Mouse (Mus musculus): ENCODE results near the gene Ptbp1. TPM values are rescaled to one million over a fixed set of nuclear protein-coding genes. Genes with fewer than 3 reads are reported as not detected.

Ptbp1 gene
- 299 and 325 TPM in 2 replicates for polyA plus RNA-seq (2015; fragmentation: Nextera tagmentation; extraction: Ambion mirVana)

GRCm38 (mm10) chr10:79853860-79854795 is at the start of gene Ptbp1:
Gene Ptbp1 (plus strand): TSS chr10:79854427.
- H3K9me3 ChIP-seq (replicated peaks): no peaks in the 10 kb centered on the region
- peak; percentile 92 for ATAC-seq (ENCODE audit: insufficient number of reproducible peaks, low FRiP score, low TSS enrichment, low read depth)
- no peaks in the 10 kb centered on the region for H3K27me3 ChIP-seq
- peak within 1 kb of the TSS; percentile 97 for H3K4me3 ChIP-seq (replicated peaks)
- H3K4me1 ChIP-seq: peaks cover 62% of the 10 kb centered on the region
- peak within 1 kb of the TSS; percentile 100 for H3K27ac ChIP-seq (replicated peaks)
- peaks cover 20% of the 10 kb centered on the region for H3K36me3 ChIP-seq
- peak within 1 kb of the TSS; percentile 91 for H3K4me2 ChIP-seq (replicated peaks)
- peak within 1 kb of the TSS; percentile 100 for H3K9ac ChIP-seq
- under 1% methylated on average over 75 of the region's 75 CpGs for WGBS

- H3K36me3 ChIP-seq: peaks cover 19% of the 10 kb centered on the region
- no peak overlapping the region for H3K4me2 ChIP-seq (replicated peaks)
- H3K4me3 ChIP-seq (replicated peaks): no peak overlapping the region
- no peak for ATAC-seq (ENCODE audit: insufficient number of reproducible peaks, low FRiP score, low TSS enrichment, low read depth)
- no peaks in the 10 kb centered on the region for H3K27me3 ChIP-seq
- no peak overlapping the region for H3K9ac ChIP-seq
- WGBS: 55% methylated on average over 11 of the region's 11 CpGs
- H3K27ac ChIP-seq (replicated peaks): no peak overlapping the region
- H3K9me3 ChIP-seq (replicated peaks): no peaks in the 10 kb centered on the region
- H3K4me1 ChIP-seq: peaks cover 34% of the 10 kb centered on the region
Measured at GRCm38 (mm10) chr10:79805636-79806035, 48.6 kb upstream of the Ptbp1 start.

DNA sequence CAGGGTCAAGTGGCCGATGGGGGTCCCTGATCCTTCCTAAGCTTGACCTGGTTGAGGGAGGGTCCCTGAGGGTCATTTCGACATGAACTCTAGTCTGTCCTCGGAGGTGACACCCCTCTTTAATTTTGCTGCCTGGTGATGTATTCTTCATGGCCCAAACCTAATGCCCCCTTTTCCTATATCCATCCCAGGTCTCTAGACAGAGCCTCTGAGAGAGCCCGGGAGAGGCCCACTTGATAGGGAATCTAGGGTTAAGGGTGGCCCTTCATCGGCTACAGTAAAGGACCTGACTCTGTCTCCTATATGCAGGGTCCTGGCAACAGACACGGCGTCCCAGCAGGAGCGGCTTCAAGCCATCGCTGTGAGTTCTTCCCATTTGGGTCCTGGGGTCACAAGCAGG is 47.9 kb upstream of the Ptbp1 start:
- Histone ChIP-seq H3K27ac (replicated peaks) (no peak overlapping the region), H3K9ac (no peak overlapping the region), H3K4me1 (peaks cover 31% of the 10 kb centered on the region), H3K27me3 (no peaks in the 10 kb centered on the region), H3K4me3 (replicated peaks) (no peak overlapping the region), H3K4me2 (replicated peaks) (no peak overlapping the region), H3K36me3 (peaks cover 24% of the 10 kb centered on the region), H3K9me3 (replicated peaks) (no peaks in the 10 kb centered on the region)
- ATAC-seq (ENCODE audit: insufficient number of reproducible peaks, low FRiP score, low TSS enrichment, low read depth): no peak
- WGBS: 85% methylated on average over 9 of the region's 9 CpGs

- Histone ChIP-seq H3K9ac (no peak overlapping the region), H3K27ac (replicated peaks) (no peak overlapping the region), H3K4me2 (replicated peaks) (no peak overlapping the region), H3K36me3 (peaks cover 28% of the 10 kb centered on the region), H3K27me3 (no peaks in the 10 kb centered on the region), H3K4me1 (peaks cover 28% of the 10 kb centered on the region), H3K4me3 (replicated peaks) (no peak overlapping the region), H3K9me3 (replicated peaks) (no peaks in the 10 kb centered on the region)
- no peak for ATAC-seq (ENCODE audit: insufficient number of reproducible peaks, low FRiP score, low TSS enrichment, low read depth)
- 75% methylated on average over 10 of the region's 10 CpGs for WGBS
Measured at GRCm38 (mm10) chr10:79806972-79807371, 47.3 kb upstream of the Ptbp1 start.

DNA sequence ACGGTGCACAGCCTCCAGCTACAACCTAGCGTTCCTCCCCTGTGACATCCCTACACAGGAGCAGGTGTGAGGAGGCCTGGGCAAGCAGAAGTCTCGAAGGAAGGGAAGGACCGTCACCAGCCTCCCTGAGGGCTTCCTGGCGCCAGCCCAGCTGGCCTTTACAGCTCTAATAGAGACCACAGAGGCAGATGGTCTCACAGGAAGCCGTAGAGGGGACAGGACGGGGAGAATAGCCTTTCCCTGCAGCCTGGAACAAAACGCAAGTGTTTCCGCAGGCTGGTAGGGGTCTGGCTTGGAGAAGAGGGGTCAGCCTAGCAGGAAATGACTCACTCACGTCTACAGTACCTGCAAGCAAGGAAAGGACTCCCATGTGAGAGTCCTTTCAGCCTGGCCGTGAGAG is 46.4 kb upstream of the Ptbp1 start:
- Histone ChIP-seq H3K36me3 (peaks cover 28% of the 10 kb centered on the region), H3K9me3 (replicated peaks) (no peaks in the 10 kb centered on the region), H3K4me2 (replicated peaks) (no peak overlapping the region), H3K9ac (no peak overlapping the region), H3K4me3 (replicated peaks) (no peak overlapping the region), H3K27ac (replicated peaks) (peak overlapping the region; percentile 55; the same call in 1 of the 2 replicates), H3K4me1 (peaks cover 19% of the 10 kb centered on the region), H3K27me3 (no peaks in the 10 kb centered on the region)
- 0 out of 2 replicates have a peak, but pooled peaks have one; percentile 20 for ATAC-seq (ENCODE audit: insufficient number of reproducible peaks, low FRiP score, low TSS enrichment, low read depth)
- 47% methylated on average over 11 of the region's 11 CpGs for WGBS

DNA sequence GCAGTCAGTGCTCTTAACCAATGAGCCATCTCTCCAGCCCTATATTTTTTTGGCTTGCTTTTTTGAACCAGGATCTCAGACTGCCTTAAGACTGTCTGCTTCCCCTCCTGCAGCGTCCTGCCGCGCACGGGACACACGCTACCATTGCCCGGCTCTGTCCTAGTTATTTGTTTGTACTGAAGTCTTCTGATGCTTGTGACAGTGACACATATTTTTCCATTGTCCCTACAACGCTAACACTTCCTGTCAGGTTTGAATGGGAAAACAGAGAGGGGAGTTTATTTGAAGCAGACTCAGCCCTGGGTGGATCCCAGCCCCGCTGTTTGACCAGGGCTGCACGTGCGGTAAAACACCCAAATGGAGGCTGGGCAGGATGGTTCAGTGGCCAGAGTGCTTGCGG is 45.5 kb upstream of the Ptbp1 start:
- H3K27me3 ChIP-seq: no peaks in the 10 kb centered on the region
- H3K9me3 ChIP-seq (replicated peaks): no peaks in the 10 kb centered on the region
- no peak overlapping the region for H3K4me2 ChIP-seq (replicated peaks)
- H3K27ac ChIP-seq (replicated peaks): peak overlapping the region; percentile 55; the same call in 1 of the 2 replicates
- H3K9ac ChIP-seq: no peak overlapping the region
- peaks cover 28% of the 10 kb centered on the region for H3K36me3 ChIP-seq
- 86% methylated on average over 11 of the region's 11 CpGs for WGBS
- H3K4me1 ChIP-seq: peaks cover 11% of the 10 kb centered on the region
- H3K4me3 ChIP-seq (replicated peaks): no peak overlapping the region
- ATAC-seq (ENCODE audit: insufficient number of reproducible peaks, low FRiP score, low TSS enrichment, low read depth): no peak

GRCm38 (mm10) chr10:79811736-79812637 is 42.2 kb upstream of the Ptbp1 start:
- peaks cover 49% of the 10 kb centered on the region for H3K36me3 ChIP-seq
- WGBS: 33% methylated on average over 15 of the region's 15 CpGs
- no peak for ATAC-seq (ENCODE audit: insufficient number of reproducible peaks, low FRiP score, low TSS enrichment, low read depth)
- H3K9me3 ChIP-seq (replicated peaks): no peaks in the 10 kb centered on the region
- no peak overlapping the region for H3K4me2 ChIP-seq (replicated peaks)
- no peak overlapping the region for H3K27ac ChIP-seq (replicated peaks)
- no peak overlapping the region for H3K4me3 ChIP-seq (replicated peaks)
- no peak overlapping the region for H3K9ac ChIP-seq
- H3K27me3 ChIP-seq: no peaks in the 10 kb centered on the region
- peaks cover 1% of the 10 kb centered on the region; the same call in 1 of the 2 replicates for H3K4me1 ChIP-seq

DNA sequence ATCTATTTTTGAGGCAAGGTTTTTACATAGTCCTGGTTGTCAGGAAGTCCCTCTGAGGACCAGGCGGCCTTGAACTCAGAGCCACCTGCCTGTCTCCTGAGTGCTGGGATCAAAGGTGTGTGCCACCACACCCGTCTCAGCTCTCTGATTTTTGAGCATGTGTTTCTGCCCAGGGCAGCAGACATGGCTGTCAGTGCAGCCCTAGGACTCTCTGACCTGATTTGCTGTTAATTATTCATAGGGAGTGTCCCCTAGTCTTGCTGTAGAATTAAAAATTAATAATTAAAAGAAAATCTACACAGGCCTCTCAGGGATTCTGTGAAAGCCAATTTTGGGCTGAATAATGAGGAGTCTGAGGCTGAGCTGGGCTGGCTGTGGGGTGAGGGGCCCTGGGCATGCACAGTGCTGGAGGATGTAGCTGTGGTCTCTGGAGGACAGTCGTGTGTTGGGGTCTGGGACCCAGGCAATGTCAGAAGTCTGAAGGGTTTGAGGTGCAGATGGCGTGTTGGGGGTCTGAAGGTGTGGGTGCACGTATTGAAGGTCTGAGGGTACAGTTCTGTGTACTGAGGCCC is 39.9 kb upstream of the Ptbp1 start:
- peaks cover 7% of the 10 kb centered on the region for H3K4me1 ChIP-seq
- no peak overlapping the region for H3K4me2 ChIP-seq (replicated peaks)
- H3K27ac ChIP-seq (replicated peaks): no peak overlapping the region
- no peak overlapping the region for H3K9ac ChIP-seq
- H3K9me3 ChIP-seq (replicated peaks): no peaks in the 10 kb centered on the region
- no peaks in the 10 kb centered on the region for H3K27me3 ChIP-seq
- H3K36me3 ChIP-seq: peaks cover 44% of the 10 kb centered on the region
- no peak overlapping the region for H3K4me3 ChIP-seq (replicated peaks)
- 82% methylated on average over 5 of the region's 5 CpGs for WGBS
- ATAC-seq (ENCODE audit: insufficient number of reproducible peaks, low FRiP score, low TSS enrichment, low read depth): no peak

- no peaks in the 10 kb centered on the region for H3K27me3 ChIP-seq
Measured at GRCm38 (mm10) chr10:79815671-79816494, 38.3 kb upstream of the Ptbp1 start.

GRCm38 (mm10) chr10:79817111-79817510 is 37.1 kb upstream of the Ptbp1 start:
- H3K9me3 ChIP-seq (replicated peaks): no peaks in the 10 kb centered on the region
- H3K4me3 ChIP-seq (replicated peaks): no peak overlapping the region
- no peak overlapping the region for H3K4me2 ChIP-seq (replicated peaks)
- peaks cover 16% of the 10 kb centered on the region for H3K4me1 ChIP-seq
- H3K36me3 ChIP-seq: peaks cover 39% of the 10 kb centered on the region
- H3K9ac ChIP-seq: no peak overlapping the region
- H3K27ac ChIP-seq (replicated peaks): 0 out of 2 replicates have a peak overlapping the region, but pooled peaks have one; percentile 19
- 75% methylated on average over 2 of the region's 2 CpGs for WGBS
- no peaks in the 10 kb centered on the region for H3K27me3 ChIP-seq
- ATAC-seq (ENCODE audit: insufficient number of reproducible peaks, low FRiP score, low TSS enrichment, low read depth): no peak

More at GRCm38 (mm10) chr10:79815671-79816494, 38.3 kb upstream of the Ptbp1 start:
- H3K9me3 ChIP-seq (replicated peaks): no peaks in the 10 kb centered on the region
- H3K36me3 ChIP-seq: peaks cover 46% of the 10 kb centered on the region
- H3K9ac ChIP-seq: no peak overlapping the region
- peaks cover 7% of the 10 kb centered on the region for H3K4me1 ChIP-seq
- WGBS: 86% methylated on average over 12 of the region's 12 CpGs
- H3K4me3 ChIP-seq (replicated peaks): no peak overlapping the region
- H3K4me2 ChIP-seq (replicated peaks): no peak overlapping the region
- no peak overlapping the region for H3K27ac ChIP-seq (replicated peaks)
- ATAC-seq (ENCODE audit: insufficient number of reproducible peaks, low FRiP score, low TSS enrichment, low read depth): no peak
